Mouse (Mus musculus) lung, embryonic 16.5 days (tissue): ENCODE measurements at regions not wholly inside any gene's neighbourhood (a gene's known extent, or its start where the extent isn't known, plus 50 kb on each side); places are given as distances from the start of the nearest gene placed in this dataset.

Source experiments
- ATAC-seq: fragments of 200-750 bp; cut with Nextera tagmentation; 2 replicates; pipeline ENCODE4 v1.8.0; 2017; ENCODE audit warnings: low read depth, mild to moderate bottlenecking, moderate library complexity
- H3K27ac ChIP-seq: fragments of 300-500 bp; sonication (generic); 2 replicates; pipeline ENCODE4 v1.5.1; 2014; ENCODE audit warnings: mild to moderate bottlenecking, control low read depth, low read length
- H3K27me3 ChIP-seq: fragments of 300-500 bp; sonication (generic); 2 replicates; pipeline ENCODE4 v1.6.1; 2014; ENCODE audit warnings: low read depth, low read length, mixed read lengths; ENCODE audit not compliant: control insufficient read depth, insufficient read depth
- H3K36me3 ChIP-seq: fragments of 300-500 bp; sonication (generic); 2 replicates; pipeline ENCODE4 v1.6.1; 2014; ENCODE audit warnings: low read length; ENCODE audit not compliant: control insufficient read depth, insufficient read depth
- H3K4me1 ChIP-seq: fragments of 300-500 bp; sonication (generic); replicated peaks from 2 replicates; pipeline ENCODE4 v1.6.1; 2014; ENCODE audit warnings: low read length, mixed read lengths; ENCODE audit not compliant: control insufficient read depth, insufficient read depth
- H3K4me2 ChIP-seq: fragments of 300-500 bp; sonication (generic); 2 replicates; pipeline ENCODE4 v1.6.1; 2014; ENCODE audit warnings: low read depth, low read length, control low read depth
- H3K4me3 ChIP-seq: fragments of 300-500 bp; sonication (generic); 2 replicates; pipeline ENCODE4 v1.5.1; 2014; ENCODE audit warnings: mild to moderate bottlenecking, low read length, control low read depth
- H3K9ac ChIP-seq: fragments of 300-500 bp; sonication (generic); 2 replicates; pipeline ENCODE4 v1.6.1; 2014; ENCODE audit warnings: low read length, control low read depth
- H3K9me3 ChIP-seq: fragments of 300-500 bp; sonication (generic); 2 replicates; pipeline ENCODE4 v1.6.1; 2016; ENCODE audit warnings: low read length; ENCODE audit not compliant: control insufficient read depth
- WGBS: fragments of 180-500 bp; shearing (Covaris S2); extraction: QIAGEN DNeasy Blood & Tissue Kit; methylation state at CpG from one replicate; pipeline ENCODE4 v1.1.7; 2014; 5-methylcytosine and 5-hydroxymethylcytosine counted together

DNA sequence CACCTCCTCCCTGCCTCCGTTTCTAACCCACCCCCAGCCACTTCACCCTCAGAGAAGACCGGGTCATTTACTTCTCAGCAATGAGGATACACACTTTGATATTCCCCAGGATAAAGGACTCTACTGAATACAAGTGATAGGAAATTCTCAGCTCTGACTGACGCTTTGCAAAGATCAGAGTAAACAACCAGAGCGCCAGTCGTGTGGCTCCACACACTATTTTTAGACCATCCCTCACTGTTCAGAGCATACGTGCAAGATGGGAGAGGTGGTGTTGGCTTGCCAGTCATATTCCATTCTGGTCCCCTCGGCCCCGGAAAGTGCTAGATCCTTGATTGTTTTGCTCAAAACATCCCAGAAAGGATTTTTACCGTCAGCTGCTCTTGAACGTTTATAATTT lies 266.8 kb upstream of the Zfp637 start:
- Histone ChIP-seq H3K4me1 (peaks cover 5% of the 10 kb centered on the region; the same call in 1 of the 2 replicates), H3K4me2 (no peak overlapping the region), H3K9ac (no peak overlapping the region), H3K36me3 (no peaks in the 10 kb centered on the region), H3K27ac (no peak overlapping the region), H3K9me3 (no peaks in the 10 kb centered on the region), H3K4me3 (no peak overlapping the region), H3K27me3 (no peaks in the 10 kb centered on the region; the same call in 1 of the 2 replicates)
- no peak for ATAC-seq
- WGBS, result 28% methylated on average over 10 of the region's 10 CpGs

DNA sequence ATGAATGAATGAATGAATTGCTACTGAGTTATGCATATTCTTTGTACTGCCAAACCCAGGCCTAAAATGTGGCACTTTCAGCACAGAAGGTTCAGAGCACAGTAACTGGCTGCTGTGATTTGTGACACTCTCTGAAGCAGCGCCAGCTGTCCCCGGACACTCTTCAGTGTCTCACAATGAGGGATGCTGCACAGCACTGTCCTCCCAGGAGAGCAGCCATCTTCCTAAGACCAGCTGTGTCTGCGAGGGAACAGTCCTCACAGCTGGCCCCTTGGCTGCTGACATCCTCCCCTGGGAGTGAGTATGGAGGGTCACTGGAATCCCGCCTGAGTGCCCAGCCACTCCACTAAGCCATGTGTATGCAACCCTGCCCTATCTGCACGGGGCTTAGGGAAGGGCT lies 265.9 kb upstream of the Zfp637 start:
- H3K4me2 ChIP-seq, result no peak overlapping the region
- H3K9me3 ChIP-seq, result no peaks in the 10 kb centered on the region
- peaks cover 5% of the 10 kb centered on the region; the same call in 1 of the 2 replicates for H3K4me1 ChIP-seq
- no peak overlapping the region for H3K27ac ChIP-seq
- no peaks in the 10 kb centered on the region for H3K36me3 ChIP-seq
- H3K9ac ChIP-seq, result no peak overlapping the region
- ATAC-seq, result no peak
- no peaks in the 10 kb centered on the region; the same call in 1 of the 2 replicates for H3K27me3 ChIP-seq
- WGBS, result 63% methylated on average over 5 of the region's 5 CpGs
- H3K4me3 ChIP-seq, result no peak overlapping the region

DNA sequence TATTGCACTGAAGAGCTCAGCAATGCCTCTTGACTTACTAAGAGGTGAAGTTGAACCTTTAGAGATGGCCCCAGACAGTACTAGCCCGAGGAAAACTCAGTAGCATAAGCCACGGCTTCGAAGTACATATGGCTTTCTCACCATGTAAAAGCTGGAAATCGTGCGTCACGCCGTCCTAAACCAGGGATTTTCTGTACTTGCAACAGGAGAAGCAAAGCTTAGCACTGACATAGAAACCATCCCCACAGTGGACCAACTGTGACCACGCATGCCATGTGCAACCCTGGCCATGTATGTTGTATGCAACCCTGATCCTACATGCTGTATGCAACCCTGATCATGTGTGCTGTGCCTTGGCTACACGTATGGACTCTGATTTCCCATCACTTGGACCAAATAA lies 265.0 kb upstream of the Zfp637 start:
- Histone ChIP-seq H3K4me2 (no peak overlapping the region), H3K36me3 (no peaks in the 10 kb centered on the region), H3K27me3 (no peaks in the 10 kb centered on the region; the same call in 1 of the 2 replicates), H3K9ac (no peak overlapping the region), H3K27ac (no peak overlapping the region), H3K9me3 (no peaks in the 10 kb centered on the region), H3K4me1 (no peaks in the 10 kb centered on the region; the same call in 1 of the 2 replicates), H3K4me3 (no peak overlapping the region)
- WGBS, result 91% methylated on average over 9 of the region's 9 CpGs
- ATAC-seq, result no peak

DNA sequence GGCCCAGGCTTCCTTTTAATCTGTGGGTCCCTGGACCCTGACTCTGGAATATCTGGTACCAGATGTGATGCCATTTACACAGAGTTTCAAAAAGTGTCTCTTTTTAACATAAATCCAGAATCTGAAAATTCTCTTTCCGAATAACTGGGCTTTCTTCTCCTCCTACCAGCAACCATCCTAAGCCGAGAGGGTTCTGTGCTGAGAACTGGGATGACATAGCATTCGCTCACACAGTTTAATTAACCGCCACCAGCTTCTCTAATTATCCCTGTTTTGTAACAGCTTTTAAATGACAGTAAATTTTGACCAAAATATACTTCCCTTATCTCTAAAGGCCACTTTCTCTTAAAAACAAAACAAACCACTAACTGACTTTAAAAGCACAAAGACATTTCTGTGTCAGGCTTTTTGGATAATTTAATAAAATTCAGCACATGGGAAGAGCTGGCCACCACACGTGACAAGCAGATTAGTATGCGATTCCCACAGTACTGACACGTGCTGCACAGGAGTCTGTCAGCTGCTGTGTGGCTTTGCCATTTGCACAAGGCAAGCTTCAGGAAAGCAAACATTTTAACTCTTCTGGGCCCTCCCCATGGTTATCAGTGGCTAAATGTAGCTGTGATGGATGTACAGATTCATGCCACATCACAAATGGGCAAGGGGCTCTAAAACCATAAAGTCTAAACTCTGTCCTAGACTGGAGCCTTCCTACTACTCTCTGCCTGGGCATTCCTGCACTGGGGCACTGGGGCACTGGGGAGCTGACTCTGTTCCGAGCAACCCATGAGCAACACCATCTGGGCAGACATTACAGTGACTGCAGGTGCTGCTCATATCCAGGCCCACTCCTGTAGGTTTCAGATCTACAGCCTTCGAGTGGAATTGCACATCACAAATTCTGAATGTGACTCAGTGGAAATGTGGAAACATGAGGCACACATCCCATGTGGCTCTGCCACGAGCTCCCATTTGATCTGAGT lies 263.1 kb upstream of the Zfp637 start:
- Histone ChIP-seq H3K9me3 (no peaks in the 10 kb centered on the region), H3K27ac (no peak overlapping the region), H3K27me3 (no peaks in the 10 kb centered on the region), H3K4me2 (no peak overlapping the region), H3K4me1 (no peaks in the 10 kb centered on the region), H3K4me3 (no peak overlapping the region), H3K36me3 (no peaks in the 10 kb centered on the region), H3K9ac (no peak overlapping the region)
- no peak for ATAC-seq
- WGBS, result 71% methylated on average over 10 of the region's 10 CpGs

DNA sequence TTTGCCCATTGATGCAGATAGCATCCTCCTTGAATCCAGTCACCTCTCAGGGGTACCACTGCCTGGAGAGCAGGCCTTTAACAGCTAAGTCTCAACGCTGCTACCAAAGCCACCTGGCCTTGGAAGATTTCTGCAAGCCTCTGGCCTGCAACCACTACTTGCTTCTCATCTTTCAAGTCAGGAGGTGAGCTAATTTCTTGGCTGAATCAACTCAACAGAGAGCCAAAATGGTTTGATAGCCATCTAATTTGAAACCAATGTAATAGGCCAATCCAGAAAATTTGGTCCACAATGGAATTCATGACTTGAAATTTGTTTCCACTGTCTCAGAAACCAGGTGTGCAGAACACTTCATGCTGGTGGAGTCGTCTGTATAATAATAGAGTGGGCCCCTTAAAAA lies 260.0 kb upstream of the Zfp637 start:
- WGBS, result 68% methylated on average over 2 of the region's 2 CpGs
- Histone ChIP-seq H3K4me3 (no peak overlapping the region), H3K9ac (no peak overlapping the region)

DNA sequence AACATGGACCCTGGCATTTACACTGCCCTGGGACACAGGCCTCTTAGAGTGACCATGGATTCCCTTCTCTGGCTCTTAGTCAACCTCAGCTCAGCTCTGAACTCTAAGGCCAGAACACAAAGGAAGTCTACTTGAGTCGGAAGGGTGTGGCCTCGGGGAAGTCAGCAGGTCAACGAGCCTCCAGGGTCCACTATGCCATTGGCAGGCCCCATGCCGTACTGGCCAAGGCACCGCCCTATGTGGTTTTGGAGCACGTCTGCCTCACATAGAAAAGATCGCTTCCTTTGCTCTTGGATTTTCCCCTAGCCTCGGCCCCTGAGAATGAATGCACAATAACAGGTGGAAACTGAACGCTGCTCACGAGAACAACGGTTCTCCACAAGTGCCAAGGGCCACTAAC lies 257.9 kb upstream of the Zfp637 start:
- WGBS, result 88% methylated on average over 11 of the region's 11 CpGs
- ATAC-seq, result no peak
- Histone ChIP-seq H3K4me2 (no peak overlapping the region), H3K4me3 (no peak overlapping the region), H3K27me3 (no peaks in the 10 kb centered on the region), H3K27ac (no peak overlapping the region), H3K4me1 (no peaks in the 10 kb centered on the region), H3K36me3 (no peaks in the 10 kb centered on the region), H3K9me3 (no peaks in the 10 kb centered on the region), H3K9ac (no peak overlapping the region)

More for the DNA sequence above, 260.0 kb upstream of the Zfp637 start:
- no peak for ATAC-seq
- no peak overlapping the region for H3K4me2 ChIP-seq
- H3K27ac ChIP-seq, result no peak overlapping the region
- no peaks in the 10 kb centered on the region for H3K27me3 ChIP-seq
- H3K9me3 ChIP-seq, result no peaks in the 10 kb centered on the region
- no peaks in the 10 kb centered on the region for H3K4me1 ChIP-seq
- H3K36me3 ChIP-seq, result no peaks in the 10 kb centered on the region

DNA sequence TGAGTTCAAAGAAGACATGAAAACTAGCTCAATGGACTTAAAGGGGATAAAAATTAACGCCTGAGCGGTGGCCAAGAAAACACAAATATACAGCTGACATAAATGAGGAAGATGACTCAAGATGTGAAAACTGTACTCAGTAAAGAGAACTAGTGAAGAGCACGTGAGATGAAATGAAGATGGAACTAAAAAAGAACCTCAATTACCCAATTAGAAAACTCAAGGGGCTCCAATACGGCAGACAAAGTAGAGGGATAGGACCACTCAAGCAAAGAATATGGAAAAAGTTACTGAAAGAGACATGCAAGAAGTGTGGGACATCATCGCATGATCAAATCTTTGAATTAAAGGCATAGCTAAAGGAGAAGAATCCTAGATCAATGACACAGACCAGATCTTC lies 256.4 kb upstream of the Zfp637 start:
- Histone ChIP-seq H3K9ac (no peak overlapping the region), H3K4me1 (no peaks in the 10 kb centered on the region), H3K9me3 (no peaks in the 10 kb centered on the region), H3K4me3 (no peak overlapping the region), H3K36me3 (no peaks in the 10 kb centered on the region), H3K27ac (no peak overlapping the region), H3K4me2 (no peak overlapping the region), H3K27me3 (no peaks in the 10 kb centered on the region)
- WGBS, result 90% methylated on average over 5 of the region's 5 CpGs
- no peak for ATAC-seq

DNA sequence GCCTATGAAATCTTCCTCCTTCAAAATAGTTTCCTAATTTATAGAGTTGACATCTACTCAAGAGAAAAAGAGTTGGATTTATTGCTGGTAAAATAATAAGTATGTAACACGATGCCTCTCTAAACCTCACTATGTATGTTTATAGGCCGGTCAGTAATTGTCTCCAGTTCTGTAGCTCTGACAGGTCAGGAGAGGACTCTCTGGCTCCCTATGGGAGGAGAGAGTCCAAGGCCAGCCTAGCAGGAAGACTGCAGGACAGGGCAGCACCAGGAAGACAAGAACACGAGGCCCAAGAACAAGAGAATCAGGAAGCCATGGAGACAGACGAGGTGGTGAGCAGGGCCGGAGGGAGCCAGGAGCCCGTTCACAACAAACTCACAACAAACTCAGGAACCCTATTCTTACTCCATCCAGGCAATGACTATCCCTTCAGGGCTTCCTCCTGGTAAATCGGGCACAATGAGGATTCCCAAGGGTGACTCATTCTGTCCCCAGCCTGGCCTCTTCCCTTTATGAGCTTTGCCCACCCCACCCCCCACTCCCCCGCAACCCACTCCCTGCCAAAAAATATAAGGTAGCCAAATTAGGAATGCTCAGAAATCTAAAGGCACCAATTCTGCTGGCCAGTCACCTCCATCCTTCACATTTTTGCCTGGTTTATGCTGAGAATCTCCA lies 244.7 kb upstream of the Zfp637 start:
- ATAC-seq, result no peak
- Histone ChIP-seq H3K36me3 (no peaks in the 10 kb centered on the region), H3K27ac (no peak overlapping the region), H3K27me3 (no peaks in the 10 kb centered on the region), H3K4me2 (no peak overlapping the region), H3K9me3 (no peaks in the 10 kb centered on the region), H3K9ac (no peak overlapping the region), H3K4me1 (no peaks in the 10 kb centered on the region), H3K4me3 (no peak overlapping the region)
- WGBS, result 70% methylated on average over 8 of the region's 8 CpGs

DNA sequence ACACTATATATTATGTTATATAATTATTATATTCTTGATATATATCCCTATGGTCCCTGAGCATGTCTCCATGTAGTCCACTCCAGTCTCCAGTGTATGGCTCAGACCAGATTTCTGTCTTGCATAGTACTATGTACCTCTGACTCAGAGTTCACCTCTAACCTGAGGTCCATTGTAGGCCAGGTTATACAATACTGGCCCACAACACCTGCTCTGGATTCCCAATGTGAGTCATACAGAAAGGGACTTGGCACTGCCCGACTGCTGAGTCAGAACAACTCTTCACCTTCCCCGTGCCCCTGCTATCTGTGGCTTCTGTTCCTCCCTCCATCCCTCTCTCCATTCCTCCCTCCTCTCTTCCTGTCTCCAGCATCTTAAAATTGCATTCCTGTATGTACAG lies 236.1 kb upstream of the Zfp637 start:
- no peak for ATAC-seq
- no peaks in the 10 kb centered on the region for H3K9me3 ChIP-seq
- 46% methylated on average over 2 of the region's 2 CpGs for WGBS
- H3K27ac ChIP-seq, result no peak overlapping the region
- H3K4me1 ChIP-seq, result no peaks in the 10 kb centered on the region; the same call in 1 of the 2 replicates
- H3K36me3 ChIP-seq, result no peaks in the 10 kb centered on the region
- no peak overlapping the region for H3K9ac ChIP-seq
- no peaks in the 10 kb centered on the region for H3K27me3 ChIP-seq
- no peak overlapping the region for H3K4me3 ChIP-seq
- H3K4me2 ChIP-seq, result no peak overlapping the region
